Mouse (Mus musculus) midbrain, postnatal 0 days (tissue): ENCODE measurements around the gene March5. TPM values are rescaled to one million over a fixed set of nuclear protein-coding genes. Genes with fewer than 3 reads are reported as not detected.

Experiments
- ATAC-seq: fragments of 200-750 bp; cut with Nextera tagmentation; 2 replicates; pipeline ENCODE4 v1.8.0; 2017; ENCODE audit warnings: moderate number of reproducible peaks, mild to moderate bottlenecking, moderate TSS enrichment, moderate library complexity; ENCODE audit not compliant: low FRiP score
- DNase-seq: peaks from one replicate; pipeline ENCODE4 v3.0.0-alpha.2; 2015; ENCODE audit warnings: low spot score
- H3K27ac ChIP-seq: fragments of 300-500 bp; sonication (generic); 2 replicates; pipeline ENCODE4 v1.5.1; 2014; ENCODE audit warnings: low read depth, mild to moderate bottlenecking, low read length, mixed read lengths
- H3K27me3 ChIP-seq: fragments of 300-500 bp; sonication (generic); 2 replicates; pipeline ENCODE4 v1.6.1; 2014; ENCODE audit warnings: low read length, control low read depth, mixed read lengths; ENCODE audit not compliant: insufficient read depth
- H3K36me3 ChIP-seq: fragments of 300-500 bp; sonication (generic); 2 replicates; pipeline ENCODE4 v1.6.1; 2014; ENCODE audit warnings: low read length, control low read depth, mixed read lengths; ENCODE audit not compliant: insufficient read depth
- H3K4me1 ChIP-seq: fragments of 300-500 bp; sonication (generic); 2 replicates; pipeline ENCODE4 v1.6.1; 2014; ENCODE audit warnings: mild to moderate bottlenecking, control low read depth, antibody characterized with exemption, low read length, mixed read lengths; ENCODE audit not compliant: insufficient read depth
- H3K4me2 ChIP-seq: fragments of 300-500 bp; sonication (generic); 2 replicates; pipeline ENCODE4 v1.6.1; 2014; ENCODE audit warnings: low read depth, mild to moderate bottlenecking, low read length, mixed read lengths; ENCODE audit not compliant: poor library complexity, severe bottlenecking
- H3K4me3 ChIP-seq: fragments of 300-500 bp; sonication (generic); 2 replicates; pipeline ENCODE4 v1.5.1; 2014; ENCODE audit warnings: low read depth, mild to moderate bottlenecking, low read length, moderate library complexity
- H3K9ac ChIP-seq: fragments of 300-500 bp; sonication (generic); replicated peaks from 2 replicates; pipeline ENCODE4 v1.6.1; 2014; ENCODE audit warnings: mild to moderate bottlenecking, low read length, moderate library complexity, mixed read lengths; ENCODE audit not compliant: poor library complexity, severe bottlenecking
- H3K9me3 ChIP-seq: fragments of 300-500 bp; sonication (generic); 2 replicates; pipeline ENCODE4 v1.6.1; 2016; ENCODE audit warnings: low read length, control low read depth
- CTCF ChIP-seq: IDR thresholded peaks from 2 replicates; pipeline ENCODE4 v1.5.1; 2016; ENCODE audit warnings: antibody characterized with exemption, mild to moderate bottlenecking
- WGBS: fragments of 180-500 bp; shearing (Covaris S2); extraction: QIAGEN DNeasy Blood & Tissue Kit; methylation state at CpG from one replicate; pipeline ENCODE4 v1.1.7; 2014; 5-methylcytosine and 5-hydroxymethylcytosine counted together
- polyA plus RNA-seq: library from polyadenylated mRNA; unstranded; fragments of >200 nt; fragmentation: Nextera tagmentation; extraction: Ambion mirVana; gene quantifications from 2 replicates; pipeline ENCODE4 v1.2.1, GENCODE M21; 2015
- total RNA-seq: library from RNA; depleted of rRNA; stranded (reverse); fragments of >200 nt; gene quantifications from 2 replicates; pipeline ENCODE4 v1.2.3, GENCODE M21; 2014

The March5 gene
- total and polyA plus RNA-seq, 2 experiments from 2014 or later = 79.9 to 97.0 TPM

GRCm38 (mm10) chr19:37237712-37238437 is 30.5 kb downstream of the March5 start:
- Histone ChIP-seq H3K4me3 (peak overlapping the region; percentile 18; the same call in 1 of the 2 replicates), H3K27me3 (no peaks in the 10 kb centered on the region), H3K4me2 (peak overlapping the region; percentile 38), H3K9me3 (no peaks in the 10 kb centered on the region), H3K36me3 (no peaks in the 10 kb centered on the region), H3K27ac (no peak overlapping the region), H3K4me1 (no peaks in the 10 kb centered on the region), H3K9ac (no peak overlapping the region)
- DNase-seq = no peak
- peak; percentile 51; the same call in 1 of the 2 replicates for ATAC-seq
- TF ChIP-seq CTCF = no peak
- WGBS = 8% methylated on average over 15 of the region's 15 CpGs

GRCm38 (mm10) chr19:37238651-37239050 is 31.3 kb downstream of the March5 start:
- peak; percentile 22 for DNase-seq
- Histone ChIP-seq H3K4me1 (no peaks in the 10 kb centered on the region), H3K27me3 (no peaks in the 10 kb centered on the region), H3K9ac (no peak overlapping the region), H3K27ac (no peak overlapping the region), H3K36me3 (no peaks in the 10 kb centered on the region), H3K4me3 (no peak overlapping the region), H3K9me3 (no peaks in the 10 kb centered on the region), H3K4me2 (peak overlapping the region; percentile 38; the same call in 1 of the 2 replicates)
- no peak for TF ChIP-seq CTCF
- WGBS = 15% methylated on average over 7 of the region's 7 CpGs
- ATAC-seq = peak; percentile 71

- Histone ChIP-seq H3K27me3 (no peaks in the 10 kb centered on the region), H3K4me2 (no peak overlapping the region), H3K4me1 (no peaks in the 10 kb centered on the region), H3K9ac (no peak overlapping the region), H3K36me3 (no peaks in the 10 kb centered on the region), H3K27ac (no peak overlapping the region), H3K4me3 (no peak overlapping the region), H3K9me3 (no peaks in the 10 kb centered on the region)
- ATAC-seq (no peak), DNase-seq (no peak)
- 32% methylated on average over 4 of the region's 4 CpGs for WGBS
- TF ChIP-seq CTCF = no peak
Measured at GRCm38 (mm10) chr19:37239096-37239495, 31.8 kb downstream of the March5 start.

DNA sequence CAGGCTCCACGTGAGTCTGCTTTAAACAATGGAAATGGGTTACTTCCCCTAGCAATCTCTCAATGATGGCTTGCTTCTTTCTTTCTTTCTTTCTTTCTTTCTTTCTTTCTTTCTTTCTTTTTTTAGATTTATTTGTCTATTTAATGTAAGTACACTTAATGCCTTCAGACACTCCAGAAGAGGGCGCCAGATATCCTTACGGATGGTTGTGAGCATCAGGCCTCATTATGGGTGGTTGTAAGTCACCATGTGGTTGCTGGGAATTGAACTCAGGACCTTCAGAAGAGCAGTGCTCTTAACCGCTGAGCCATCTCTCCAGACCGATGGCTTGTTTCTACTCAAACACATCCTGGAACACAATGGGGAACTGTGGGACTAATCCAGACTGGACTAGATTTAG is 33.9 kb downstream of the March5 start:
- no peak for TF ChIP-seq CTCF
- Histone ChIP-seq H3K27me3 (no peaks in the 10 kb centered on the region), H3K4me1 (no peaks in the 10 kb centered on the region), H3K36me3 (no peaks in the 10 kb centered on the region), H3K9ac (no peak overlapping the region), H3K9me3 (no peaks in the 10 kb centered on the region), H3K4me2 (no peak overlapping the region), H3K27ac (no peak overlapping the region), H3K4me3 (no peak overlapping the region)
- ATAC-seq = no peak
- WGBS = 76% methylated on average over 5 of the region's 5 CpGs
- no peak for DNase-seq

DNA sequence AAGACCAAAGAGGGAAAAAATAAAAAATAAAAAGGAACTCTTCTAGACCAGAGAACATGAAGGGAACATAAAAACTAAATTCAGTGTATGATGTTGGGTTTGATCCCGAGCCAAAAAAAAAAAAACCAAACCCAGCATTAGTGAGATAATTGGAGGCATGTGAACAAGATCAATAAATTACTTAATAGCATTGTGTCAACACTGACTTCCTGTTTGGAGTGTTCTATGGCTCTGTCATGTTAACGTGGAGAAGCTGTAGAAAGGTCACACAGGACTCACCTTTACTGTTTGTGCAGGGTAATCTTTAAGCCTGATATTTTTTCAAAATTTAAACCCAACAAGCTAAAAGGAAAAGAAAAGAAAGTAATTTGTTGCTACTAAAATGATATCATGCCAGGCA is 35.4 kb downstream of the March5 start:
- no peak overlapping the region for H3K4me2 ChIP-seq
- no peak for TF ChIP-seq CTCF
- 54% methylated on average over 2 of the region's 2 CpGs for WGBS
- H3K27ac ChIP-seq = no peak overlapping the region
- H3K4me3 ChIP-seq = no peak overlapping the region
- H3K4me1 ChIP-seq = no peaks in the 10 kb centered on the region
- DNase-seq (no peak), ATAC-seq (no peak)
- no peaks in the 10 kb centered on the region for H3K9me3 ChIP-seq
- no peaks in the 10 kb centered on the region for H3K36me3 ChIP-seq
- no peak overlapping the region for H3K9ac ChIP-seq
- H3K27me3 ChIP-seq = no peaks in the 10 kb centered on the region

- WGBS = 52% methylated on average over 3 of the region's 3 CpGs
Measured at GRCm38 (mm10) chr19:37246859-37247258, 39.5 kb downstream of the March5 start.

More at GRCm38 (mm10) chr19:37246859-37247258, 39.5 kb downstream of the March5 start:
- H3K27me3 ChIP-seq = no peaks in the 10 kb centered on the region
- no peak overlapping the region for H3K27ac ChIP-seq
- H3K4me2 ChIP-seq = no peak overlapping the region
- no peak for DNase-seq
- ATAC-seq = no peak
- TF ChIP-seq CTCF = no peak
- no peak overlapping the region for H3K9ac ChIP-seq
- H3K4me1 ChIP-seq = no peaks in the 10 kb centered on the region
- no peak overlapping the region for H3K4me3 ChIP-seq
- no peaks in the 10 kb centered on the region for H3K9me3 ChIP-seq
- no peaks in the 10 kb centered on the region for H3K36me3 ChIP-seq
